Mouse (Mus musculus) right cerebral cortex, adult 2 months (tissue): ENCODE data around the gene Pfdn5.

ENCODE experiments used
- DNase-seq, 2 experiments: peaks; one replicate each; pipeline ENCODE4 v3.0.0; 2021 to 2022; ENCODE audit warnings: low spot score in 2 of 2

Pfdn5 gene

DNA sequence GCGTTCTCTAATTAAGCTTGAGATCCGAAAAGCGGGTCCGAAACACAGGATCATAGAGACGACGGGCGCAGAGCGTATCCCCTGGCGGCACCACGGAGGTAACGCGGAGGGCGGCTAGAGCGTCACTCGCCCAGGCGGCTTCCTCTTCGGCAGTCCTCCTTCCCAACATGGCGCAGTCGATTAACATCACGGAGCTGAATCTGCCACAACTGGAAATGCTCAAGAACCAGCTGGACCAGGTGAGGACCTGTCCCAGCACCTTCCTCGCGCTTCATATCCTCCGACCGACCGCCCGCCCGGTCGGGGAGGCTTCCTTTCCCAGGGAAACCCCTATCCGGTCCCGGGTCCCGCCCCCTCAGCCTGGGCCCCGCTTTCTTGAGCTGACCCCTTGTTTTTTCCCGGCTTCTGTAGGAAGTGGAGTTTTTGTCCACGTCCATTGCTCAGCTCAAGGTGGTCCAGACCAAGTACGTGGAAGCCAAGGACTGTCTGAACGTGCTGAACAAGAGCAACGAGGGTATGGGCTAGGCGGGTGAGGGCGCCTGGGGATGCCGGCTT lies at the start of gene Pfdn5:
Pfdn5 (plus strand) TSS at position 95 of the 555 bp plus-strand sequence.
- peak; percentile 91 to 93 for DNase-seq

DNA sequence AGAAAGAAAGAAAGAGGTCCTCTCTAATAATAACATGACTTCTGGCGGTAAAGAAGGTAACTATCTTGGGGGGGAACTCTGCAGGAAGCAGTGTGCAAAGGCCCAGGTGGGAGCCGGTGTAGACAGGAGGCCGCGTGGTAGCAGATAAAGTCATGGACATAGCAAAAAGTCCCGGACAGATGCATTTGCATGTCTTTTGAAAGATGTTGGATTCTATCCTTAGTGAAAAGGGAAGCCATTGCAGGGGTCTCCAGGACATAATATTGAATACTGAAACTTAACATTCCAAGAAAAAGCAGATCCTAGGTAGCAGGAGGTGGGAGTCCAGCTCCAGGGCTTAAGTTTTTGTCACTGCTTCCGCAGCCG lies 47.2 kb upstream of the Pfdn5 start:
- no peak for DNase-seq

DNA sequence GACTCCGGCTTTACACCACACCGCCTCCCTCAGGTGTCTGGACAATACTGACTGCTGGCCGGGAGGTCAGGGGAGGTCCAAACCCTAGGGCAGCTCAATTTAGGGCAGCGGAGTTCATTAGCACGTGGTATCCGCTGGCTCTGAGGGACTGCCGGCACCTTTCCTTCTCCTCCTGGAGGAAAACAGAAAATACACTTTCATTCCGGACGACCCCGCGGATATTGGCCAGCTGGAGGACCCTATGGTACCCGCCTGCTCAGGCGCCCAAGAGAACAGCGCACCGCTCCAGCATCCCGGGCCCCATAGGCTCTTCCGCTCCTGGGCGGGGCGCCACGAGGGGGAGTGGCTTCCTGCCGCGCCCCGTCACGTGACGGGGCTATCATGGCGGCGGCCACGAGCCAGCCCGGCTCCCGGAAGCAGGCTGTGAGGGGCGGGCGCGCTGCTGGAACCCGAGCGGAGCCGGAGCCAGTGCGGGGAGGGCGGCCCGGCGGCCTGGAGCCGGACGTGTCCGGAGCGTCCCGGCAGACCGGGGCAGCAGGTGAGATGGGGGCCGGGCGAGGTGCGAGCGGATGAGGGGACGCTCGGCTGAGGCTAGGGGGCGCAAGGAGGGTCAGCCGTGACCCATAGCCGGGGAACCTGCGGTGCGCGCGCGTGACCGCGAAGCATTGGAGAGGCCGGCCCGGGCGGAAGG lies 46.7 kb upstream of the Pfdn5 start, which contains the start of gene Mfsd5:
Mfsd5 (plus strand) TSS at position 363 of the 691 bp plus-strand sequence.
- DNase-seq = peak; percentile 76 to 84

DNA sequence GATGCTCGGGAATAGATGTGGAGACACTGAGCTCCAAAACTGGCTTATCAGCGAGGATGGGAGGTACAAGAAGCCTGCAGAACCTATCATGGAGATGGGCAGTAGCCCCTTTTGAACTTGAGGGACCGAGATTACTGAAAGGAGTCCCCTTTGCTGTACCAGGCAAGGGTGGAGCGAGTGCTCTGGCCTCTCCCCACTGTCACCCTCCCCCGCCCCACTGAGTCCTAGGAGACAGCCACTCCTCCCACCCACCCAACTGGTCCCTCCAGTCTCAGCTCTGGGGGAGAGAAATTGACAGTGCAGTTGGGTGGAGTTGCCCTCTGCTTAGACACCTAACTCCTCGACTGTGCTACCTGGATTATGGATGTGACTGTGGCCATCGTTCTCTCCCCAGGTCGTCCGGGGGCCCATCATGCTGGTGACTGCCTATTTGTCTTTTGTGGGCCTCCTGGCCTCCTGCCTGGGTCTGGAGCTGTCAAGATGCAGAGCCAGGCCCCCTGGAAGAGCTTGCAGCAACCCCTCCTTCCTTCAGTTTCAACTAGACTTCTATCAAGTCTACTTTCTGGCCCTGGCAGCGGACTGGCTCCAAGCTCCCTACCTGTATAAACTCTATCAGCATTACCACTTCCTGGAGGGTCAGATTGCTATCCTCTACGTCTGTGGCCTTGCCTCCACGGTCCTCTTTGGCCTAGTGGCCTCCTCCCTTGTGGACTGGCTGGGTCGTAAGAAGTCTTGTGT lies 46.0 kb upstream of the Pfdn5 start:
- DNase-seq = no peak

DNA sequence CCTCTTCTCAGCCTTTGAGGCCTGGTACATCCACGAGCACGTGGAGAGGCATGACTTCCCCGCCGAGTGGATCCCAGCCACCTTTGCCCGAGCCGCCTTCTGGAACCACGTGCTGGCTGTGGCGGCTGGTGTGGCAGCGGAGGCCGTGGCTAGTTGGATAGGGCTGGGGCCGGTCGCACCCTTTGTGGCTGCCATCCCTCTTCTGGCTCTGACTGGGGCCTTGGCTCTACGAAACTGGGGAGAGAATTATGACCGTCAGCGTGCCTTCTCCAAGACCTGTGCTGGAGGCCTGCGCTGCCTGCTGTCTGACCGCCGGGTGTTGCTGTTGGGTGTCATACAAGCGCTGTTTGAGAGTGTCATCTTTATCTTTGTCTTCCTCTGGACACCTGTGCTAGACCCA lies 45.3 kb upstream of the Pfdn5 start:
- DNase-seq = no peak

- DNase-seq = no peak
Observed at GRCm38 (mm10) chr15:102282463-102283292, 43.2 kb upstream of the Pfdn5 start.

GRCm38 (mm10) chr15:102283648-102284047 lies 42.3 kb upstream of the Pfdn5 start:
- no peak for DNase-seq

DNA sequence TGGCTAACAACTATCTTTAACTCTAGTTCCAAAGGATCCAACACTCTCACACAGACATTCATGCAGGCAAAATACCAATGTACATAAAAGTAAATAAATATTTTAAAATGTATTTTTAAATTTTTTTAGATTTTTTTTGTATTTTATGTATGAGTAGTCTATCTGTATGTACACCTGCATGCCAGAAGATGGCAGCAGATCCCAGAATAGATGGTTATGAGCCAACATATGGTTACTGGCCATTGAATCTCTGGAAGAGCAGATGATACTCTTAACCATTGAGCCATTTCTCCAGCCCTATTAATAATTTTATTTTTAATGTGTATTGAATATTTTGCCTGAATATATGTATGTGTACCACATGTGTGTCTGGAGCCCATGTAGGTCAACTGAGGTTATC lies 38.5 kb upstream of the Pfdn5 start:
- no peak for DNase-seq

DNA sequence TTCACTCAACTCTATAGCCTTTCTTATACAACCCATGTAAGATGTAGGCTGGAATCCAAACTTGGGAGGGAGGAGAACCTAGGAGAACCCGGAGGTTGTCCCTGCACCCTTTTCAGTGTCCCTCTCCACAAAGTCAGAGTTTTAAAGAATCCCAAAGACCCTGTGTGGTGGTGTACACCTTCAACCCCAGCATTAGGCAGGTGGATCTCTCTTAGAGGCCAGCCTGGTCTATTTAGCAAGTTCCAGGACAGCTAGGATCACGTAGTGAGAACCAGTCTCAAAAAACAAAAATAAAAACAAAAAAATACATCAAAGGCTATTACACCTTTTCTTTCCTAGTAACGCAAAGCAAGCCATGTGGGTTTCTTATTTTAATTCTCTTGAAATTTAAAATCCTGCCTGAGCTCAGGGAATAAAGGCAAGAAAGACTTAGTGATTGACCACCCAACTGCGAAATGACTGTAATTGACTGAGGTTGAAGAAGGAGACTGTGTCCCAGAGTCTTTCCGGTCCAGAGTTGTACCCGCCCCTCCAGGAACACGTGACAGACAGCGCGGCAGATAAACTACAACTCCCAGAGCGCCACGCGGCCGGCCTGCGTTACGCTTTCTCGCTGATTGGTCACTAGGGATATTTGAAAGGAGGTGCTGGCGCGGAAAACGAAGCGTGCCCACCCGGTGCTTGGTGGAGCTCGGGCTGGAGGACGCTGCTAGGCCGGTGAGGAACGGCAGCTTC lies 30.1 kb upstream of the Pfdn5 start, which contains the start of gene Espl1:
Espl1 (plus strand) TSS at position 634 of the 735 bp plus-strand sequence.
- DNase-seq = peak; percentile 95 to 97

DNA sequence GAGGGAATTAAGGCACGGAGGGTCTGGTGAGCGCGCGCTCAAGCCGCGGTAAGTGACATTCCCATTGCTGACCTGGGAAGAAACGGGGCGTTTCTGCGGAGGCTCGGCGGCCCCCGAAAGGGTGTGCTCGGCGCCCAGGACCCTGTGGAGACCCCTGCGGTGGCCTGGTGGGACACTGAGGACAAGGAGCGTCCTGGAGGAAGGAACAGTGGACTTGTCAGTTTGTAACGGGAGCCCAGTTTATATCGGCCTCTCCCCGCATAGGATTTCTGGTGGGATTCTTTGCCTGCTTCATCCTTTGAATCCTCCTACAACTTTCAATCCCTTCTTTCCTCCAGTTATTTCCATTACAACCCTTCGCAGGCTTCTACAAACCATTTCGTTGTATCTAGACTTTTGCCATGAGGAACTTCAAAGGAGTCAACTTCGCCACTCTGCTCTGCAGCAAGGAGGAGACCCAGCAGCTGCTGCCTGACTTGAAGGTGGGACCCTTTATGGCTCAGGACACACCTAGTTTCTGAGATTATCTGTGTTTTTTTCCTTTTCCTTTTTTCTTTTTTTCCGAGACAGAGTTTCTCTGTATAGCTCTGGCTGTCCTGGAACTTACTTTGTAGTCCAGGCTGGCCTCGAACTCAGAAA lies 29.4 kb upstream of the Pfdn5 start:
- DNase-seq = no peak

DNA sequence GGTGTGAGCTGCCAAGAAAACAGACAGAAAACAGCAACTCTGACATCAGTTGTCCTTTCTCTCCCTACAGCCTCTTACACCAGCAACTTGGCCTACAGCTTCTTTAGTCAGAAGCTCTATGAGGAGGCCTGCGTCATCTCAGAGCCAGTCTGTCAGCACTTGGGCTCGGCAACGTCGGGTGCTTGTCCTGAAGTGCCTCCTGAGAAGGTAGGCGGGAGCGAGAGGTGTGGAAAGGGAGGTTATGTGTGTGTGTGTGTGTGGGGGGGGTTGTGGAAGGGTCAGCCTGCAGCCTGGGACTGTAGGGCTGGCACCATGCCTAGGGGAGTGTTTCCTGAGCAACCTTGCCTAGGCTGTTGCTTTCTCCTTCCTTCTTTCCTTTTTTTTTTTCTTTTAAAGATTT lies 23.4 kb upstream of the Pfdn5 start:
- DNase-seq = no peak

- no peak for DNase-seq
Observed at GRCm38 (mm10) chr15:102308717-102309116, 17.2 kb upstream of the Pfdn5 start.

DNA sequence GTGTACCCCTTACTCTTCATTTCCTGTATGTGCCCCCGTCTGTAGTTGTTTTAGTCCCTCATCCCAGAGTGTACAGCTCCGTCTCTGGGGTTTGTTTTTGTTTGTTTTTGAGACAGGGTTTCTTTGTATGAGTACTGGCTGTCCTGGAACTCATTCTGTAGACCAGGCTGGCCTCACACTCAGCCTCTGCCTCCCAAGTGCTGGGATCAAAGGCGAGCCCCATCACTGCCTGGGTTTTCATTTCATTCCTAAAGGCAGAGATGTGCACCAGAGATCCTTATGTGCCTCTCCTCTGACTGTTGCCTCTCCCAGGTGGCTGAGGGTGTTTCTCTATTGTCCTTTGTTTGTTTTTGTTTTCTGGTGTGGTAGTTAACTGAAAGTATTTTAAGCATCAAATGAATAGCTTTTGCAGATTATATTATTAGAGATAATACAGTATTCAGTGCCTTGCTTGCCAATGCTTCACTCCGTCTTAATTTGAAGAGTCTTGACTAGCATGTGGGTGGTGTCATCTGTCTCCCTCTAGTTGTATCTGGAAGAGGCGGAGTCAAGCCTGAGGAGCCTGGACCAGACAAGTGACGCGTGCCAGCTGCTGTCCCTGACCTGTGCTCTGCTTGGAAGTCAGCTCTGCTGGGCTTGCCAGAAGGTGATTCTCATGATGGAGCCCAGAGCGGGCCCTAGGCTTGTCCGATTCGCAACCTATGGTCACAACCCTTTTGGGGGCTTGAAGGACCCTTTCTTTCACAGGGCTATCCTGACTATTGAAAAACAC lies 15.7 kb upstream of the Pfdn5 start:
- DNase-seq = no peak

DNA sequence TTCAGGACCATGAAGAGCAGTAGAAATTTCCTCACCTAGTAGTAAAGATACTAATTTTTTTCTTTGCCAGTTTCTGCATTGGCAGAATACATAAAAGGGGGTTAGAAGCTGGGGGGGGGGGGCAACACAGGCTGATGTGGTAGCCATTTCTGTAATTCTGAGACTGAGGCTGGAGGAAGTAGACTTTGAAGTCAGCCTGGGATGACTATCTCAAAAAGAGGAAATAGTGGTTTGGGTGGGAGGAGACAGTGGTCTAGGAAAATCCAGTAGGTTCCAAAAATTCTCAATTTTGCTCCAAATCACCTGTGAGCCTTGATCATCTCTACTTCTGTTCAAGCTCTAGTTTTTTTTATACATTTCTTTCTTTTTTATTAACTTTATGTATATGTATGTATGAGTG lies 14.4 kb upstream of the Pfdn5 start:
- DNase-seq = no peak

DNA sequence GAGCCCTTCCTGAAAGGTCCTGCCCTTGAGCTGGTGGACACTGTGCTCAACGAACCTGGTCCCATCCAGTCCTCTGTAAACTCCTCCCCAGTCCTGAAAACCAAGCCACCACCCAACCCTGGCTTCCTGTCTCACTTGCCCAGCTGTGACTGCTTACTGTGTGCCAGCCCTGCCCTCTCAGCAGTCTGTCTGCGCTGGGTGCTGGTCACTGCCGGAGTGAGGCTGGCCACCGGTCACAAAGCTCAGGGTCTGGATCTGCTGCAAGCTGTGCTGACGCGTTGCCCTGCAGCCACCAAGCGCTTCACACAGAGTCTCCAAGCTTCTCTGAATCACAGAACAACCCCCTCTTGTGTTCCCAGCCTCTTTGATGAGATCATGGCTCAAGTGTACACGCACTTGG lies 10.6 kb upstream of the Pfdn5 start:
- DNase-seq = no peak

DNA sequence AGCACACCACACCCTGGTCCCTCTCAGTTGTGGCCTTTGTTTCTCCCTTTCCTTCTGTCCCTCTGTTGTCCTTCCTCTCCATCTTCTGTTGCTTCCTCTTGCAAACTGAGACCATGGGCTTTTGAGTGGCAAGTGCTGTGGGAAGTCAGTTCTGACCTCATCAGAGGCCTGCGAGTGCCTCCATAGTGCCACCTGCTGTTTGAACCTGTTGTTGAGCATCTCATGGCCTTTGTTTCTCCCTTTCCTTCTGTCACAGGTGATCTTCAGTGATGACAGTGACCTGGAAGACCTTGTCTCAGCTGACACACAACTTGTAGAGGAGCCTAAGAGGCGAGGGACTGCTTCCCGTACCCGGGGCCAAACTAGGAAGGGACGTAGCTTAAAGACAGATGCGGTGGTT lies 9.7 kb upstream of the Pfdn5 start:
- peak; percentile 72 to 77 for DNase-seq

GRCm38 (mm10) chr15:102324654-102325473 lies 1.1 kb upstream of the Pfdn5 start:
- no peak for DNase-seq

DNA sequence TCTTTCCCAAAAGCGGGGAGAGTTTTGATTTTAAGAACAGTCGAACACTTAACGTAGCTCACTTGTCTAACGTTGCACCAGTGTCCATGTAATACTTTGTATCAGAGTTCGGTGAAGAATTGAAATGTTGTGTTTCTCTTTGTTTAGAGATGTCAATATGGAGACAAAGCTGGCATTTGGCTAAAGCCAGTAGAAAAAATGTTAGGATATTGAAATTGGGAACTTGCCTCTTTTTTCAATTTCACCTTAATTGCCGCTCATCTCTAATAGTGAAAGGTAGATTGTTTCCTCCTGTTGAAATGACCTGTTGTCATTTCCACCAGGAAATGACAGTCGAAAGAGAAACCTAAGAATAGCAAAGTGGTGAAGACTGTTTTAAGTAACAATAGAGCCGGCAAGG lies 976 bp downstream of the Pfdn5 start:
- DNase-seq = no peak

DNA sequence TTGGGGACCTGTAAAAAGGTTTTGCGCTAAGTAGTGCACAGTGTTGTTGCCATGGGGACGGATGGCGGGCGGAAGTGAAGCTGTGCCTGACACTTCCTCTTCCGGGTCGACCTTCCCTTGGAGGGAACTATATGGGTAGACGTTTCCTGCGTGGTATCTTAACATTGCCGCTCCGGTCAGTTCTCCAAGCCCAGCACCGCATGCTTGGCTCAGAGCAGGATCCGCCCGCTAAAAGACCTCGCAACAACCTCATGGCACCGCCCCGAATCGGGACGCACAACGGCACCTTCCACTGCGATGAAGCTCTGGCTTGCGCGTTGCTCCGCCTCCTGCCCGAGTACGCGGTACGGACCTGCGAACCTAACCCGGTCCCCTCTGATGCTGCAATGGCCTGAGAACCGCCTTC lies 5.7 kb downstream of the Pfdn5 start, which contains the start of gene Myg1:
Myg1 (plus strand) TSS at position 100 of the 406 bp plus-strand sequence.
- DNase-seq = peak; percentile 87 to 88
